Mouse (Mus musculus): ENCODE data around the gene Cdh4.

DNA sequence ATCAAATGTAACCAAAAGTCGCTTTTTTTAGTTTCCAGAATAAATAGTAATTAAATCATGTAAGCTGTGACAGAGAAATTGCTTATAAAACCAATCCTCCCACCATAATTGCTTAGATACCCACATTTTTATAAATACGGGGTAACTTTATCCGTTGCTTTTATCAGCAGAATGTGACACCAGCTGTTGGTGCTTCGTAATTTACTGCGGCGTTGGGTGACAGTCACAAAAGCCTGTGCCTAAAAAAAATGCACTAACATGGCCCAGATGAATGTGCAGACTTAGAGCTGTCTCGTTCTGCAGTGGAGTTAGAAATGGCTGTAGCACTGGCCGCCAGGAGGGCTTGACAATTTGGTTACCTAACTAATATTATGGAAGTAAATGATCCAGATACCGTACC, 337.0 kb downstream of the Cdh4 start:
- no peak for TF ChIP-seq GATA1 (IDR thresholded peaks at IDR 0.05; ENCODE audit: low read length)
- TF ChIP-seq TAL1 (IDR thresholded peaks at IDR 0.05; ENCODE audit: low read length) = no peak

All from erythroblast, embryonic 14.5 days (primary cell).